Comparison of ENCODE assay signal across 8 mouse cellular contexts in the genomic region with DNA sequence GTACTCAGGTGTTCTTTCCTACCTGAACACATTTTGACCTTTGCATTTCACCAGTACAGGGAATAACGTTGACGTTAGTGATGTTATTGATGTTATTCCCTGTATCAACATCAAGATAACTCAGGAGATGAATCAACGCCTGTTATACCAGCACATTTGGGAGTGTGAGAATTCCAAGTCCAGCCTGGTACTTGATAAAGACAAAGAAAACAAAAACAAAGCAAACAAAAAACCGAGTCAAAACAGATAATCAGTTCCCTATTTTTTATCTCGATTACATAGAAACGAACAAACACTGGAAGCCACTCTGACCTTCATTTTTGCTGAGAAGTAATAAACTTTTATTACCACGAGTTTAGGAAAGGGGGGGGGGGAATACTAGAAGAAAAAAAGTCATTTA. TPM values are rescaled to one million over a fixed set of nuclear protein-coding genes. Genes with fewer than 3 reads are reported as not detected.
DNase-seq lines count a peak whose midpoint lies in the region; ATAC-seq and TF ChIP-seq lines count a peak whose summit lies in the region.

No protein-coding gene starts in this region.

- H3K27me3 ChIP-seq in liver, adult 2 months (ENCODE audit: control insufficient read depth, insufficient read depth, low read length) = no peaks in the 10 kb centered on the region
- H3K27me3 ChIP-seq in embryonic facial prominence, embryonic 13.5 days = no peaks in the 10 kb centered on the region
- H3K27me3 ChIP-seq in intestine, embryonic 16.5 days (replicated peaks; ENCODE audit: control insufficient read depth, insufficient read depth, low read length) = no peaks in the 10 kb centered on the region
- no peaks in the 10 kb centered on the region for H3K27me3 ChIP-seq in neural tube, embryonic 12.5 days (replicated peaks)
- no peaks in the 10 kb centered on the region for H3K27me3 ChIP-seq in thymus, adult 2 months (ENCODE audit: control insufficient read depth, insufficient read depth, low read length)

- no peak overlapping the region; the same call in 1 of the 2 replicates for H3K27ac ChIP-seq in liver, adult 2 months (replicated peaks; ENCODE audit: insufficient read depth, low read depth, low read length)
- no peak overlapping the region; the same call in 1 of the 2 replicates for H3K27ac ChIP-seq in embryonic facial prominence, embryonic 13.5 days
- peak overlapping the region; percentile 95 for H3K27ac ChIP-seq in intestine, embryonic 16.5 days (ENCODE audit: low read length)
- H3K27ac ChIP-seq in neural tube, embryonic 12.5 days = no peak overlapping the region
- no peak overlapping the region for H3K27ac ChIP-seq in thymus, adult 2 months (ENCODE audit: control insufficient read depth, insufficient read depth, low read length)

- H3K4me3 ChIP-seq in liver, adult 2 months (ENCODE audit: insufficient read depth, low read depth, low read length) = peak overlapping the region; percentile 96; the same call in 1 of the 2 replicates
- H3K4me3 ChIP-seq in embryonic facial prominence, embryonic 13.5 days = peak overlapping the region; percentile 77
- H3K4me3 ChIP-seq in intestine, embryonic 16.5 days (ENCODE audit: low read length) = peak overlapping the region; percentile 82
- peak overlapping the region; percentile 79 for H3K4me3 ChIP-seq in neural tube, embryonic 12.5 days
- H3K4me3 ChIP-seq in thymus, adult 2 months (ENCODE audit: control insufficient read depth, insufficient read depth, low read length) = no peak overlapping the region

- H3K4me2 ChIP-seq in embryonic facial prominence, embryonic 13.5 days = peak overlapping the region; percentile 78
- H3K4me2 ChIP-seq in intestine, embryonic 16.5 days (ENCODE audit: low read depth, low read length) = peak overlapping the region; percentile 78
- peak overlapping the region; percentile 76 for H3K4me2 ChIP-seq in neural tube, embryonic 12.5 days (replicated peaks)

- peaks cover 2% of the 10 kb centered on the region; the same call in 1 of the 2 replicates for H3K36me3 ChIP-seq in liver, adult 2 months (ENCODE audit: control insufficient read depth, insufficient read depth, low read length)
- peaks cover 4% of the 10 kb centered on the region; the same call in 1 of the 2 replicates for H3K36me3 ChIP-seq in embryonic facial prominence, embryonic 13.5 days
- H3K36me3 ChIP-seq in intestine, embryonic 16.5 days (ENCODE audit: control insufficient read depth, insufficient read depth, low read length) = no peaks in the 10 kb centered on the region
- H3K36me3 ChIP-seq in neural tube, embryonic 12.5 days = no peaks in the 10 kb centered on the region
- H3K36me3 ChIP-seq in thymus, adult 2 months (ENCODE audit: control insufficient read depth, insufficient read depth, low read length) = peaks cover 1% of the 10 kb centered on the region; the same call in 1 of the 2 replicates

- no peak for TF ChIP-seq POLR2A in liver, adult 2 months (IDR thresholded peaks at IDR 0.05; ENCODE audit: extremely low read depth, insufficient read depth, low read length)
- no peak for TF ChIP-seq POLR2A in thymus, adult 2 months (IDR thresholded peaks at IDR 0.05; ENCODE audit: control insufficient read depth, extremely low read depth, insufficient read depth, low read length, poor library complexity)

- H3K79me2 ChIP-seq in liver, adult 2 months (ENCODE audit: control insufficient read depth, insufficient read depth, low read length) = no peaks in the 10 kb centered on the region; the same call in 1 of the 2 replicates

- WGBS in liver, adult 2 months = 4% methylated on average over 7 of the region's 7 CpGs
- WGBS in embryonic facial prominence, embryonic 13.5 days = 58% methylated on average over 7 of the region's 7 CpGs
- 33% methylated on average over 7 of the region's 7 CpGs for WGBS in intestine, embryonic 16.5 days
- WGBS in neural tube, embryonic 12.5 days = 64% methylated on average over 7 of the region's 7 CpGs
- 47% methylated on average over 7 of the region's 7 CpGs for WGBS in thymus, adult 2 months

- ATAC-seq in embryonic facial prominence, embryonic 13.5 days (ENCODE audit: insufficient number of reproducible peaks, insufficient read depth, low FRiP score, low TSS enrichment, low read depth) = no peak
- no peak for ATAC-seq in intestine, embryonic 16.5 days
- ATAC-seq in neural tube, embryonic 12.5 days (ENCODE audit: low FRiP score, low read depth) = no peak
- no peak for ATAC-seq in megakaryocyte progenitor cell, adult 5-6 weeks (replicated peaks; ENCODE audit: poor library complexity)

- peak; percentile 51 for DNase-seq in liver, adult 2 months (ENCODE audit: extremely low read depth, low read depth, low spot score)
- DNase-seq in liver = no peak
- DNase-seq in urinary bladder, postnatal 10 days (ENCODE audit: low spot score) = no peak
- no peak for DNase-seq in thymus, adult 2 months

- no peak overlapping the region for H3K9ac ChIP-seq in liver, adult 2 months (ENCODE audit: low read depth, low read length)
- peak overlapping the region; percentile 87 for H3K9ac ChIP-seq in embryonic facial prominence, embryonic 13.5 days
- peak overlapping the region; percentile 91 for H3K9ac ChIP-seq in intestine, embryonic 16.5 days (ENCODE audit: low read depth, low read length)
- peak overlapping the region; percentile 84; the same call in 1 of the 2 replicates for H3K9ac ChIP-seq in neural tube, embryonic 12.5 days

- no peak for TF ChIP-seq CTCF in liver, adult 2 months (IDR thresholded peaks at IDR 0.05; ENCODE audit: low read depth, low read length)
- no peak for TF ChIP-seq CTCF in thymus, adult 2 months (IDR thresholded peaks at IDR 0.05; ENCODE audit: borderline replicate concordance, control insufficient read depth, extremely low read depth, insufficient read depth, low read length, poor library complexity)

- H3K4me1 ChIP-seq in liver, adult 2 months (ENCODE audit: control insufficient read depth, insufficient read depth, low read length) = no peaks in the 10 kb centered on the region
- no peaks in the 10 kb centered on the region for H3K4me1 ChIP-seq in embryonic facial prominence, embryonic 13.5 days
- H3K4me1 ChIP-seq in intestine, embryonic 16.5 days (ENCODE audit: control insufficient read depth, insufficient read depth, low read length) = no peaks in the 10 kb centered on the region
- no peaks in the 10 kb centered on the region for H3K4me1 ChIP-seq in neural tube, embryonic 12.5 days
- no peaks in the 10 kb centered on the region for H3K4me1 ChIP-seq in thymus, adult 2 months (replicated peaks; ENCODE audit: control insufficient read depth, insufficient read depth, low read length)

- H3K9me3 ChIP-seq in embryonic facial prominence, embryonic 13.5 days = no peaks in the 10 kb centered on the region
- no peaks in the 10 kb centered on the region for H3K9me3 ChIP-seq in intestine, embryonic 16.5 days (ENCODE audit: control insufficient read depth, low read length)
- no peaks in the 10 kb centered on the region for H3K9me3 ChIP-seq in neural tube, embryonic 12.5 days

RNA-seq across cellular contexts. Expression of gene Ubxn2a, which starts 1.0 kb away (rescaled TPM):
- total RNA-seq in liver, adult 2 months (2014; rRNA removed) = 15.6 and 18.7 TPM in 2 replicates
- 3.2 and 3.4 TPM in 2 replicates for polyA plus RNA-seq in liver, adult 2 months (2012; rRNA removed)
- 22.0 and 28.6 TPM in 2 replicates for polyA plus RNA-seq in embryonic facial prominence, embryonic 13.5 days (2015; fragmentation: Nextera tagmentation; extraction: Ambion mirVana)
- 31.0 and 32.8 TPM in 2 replicates for polyA plus RNA-seq in intestine, embryonic 16.5 days (2015; fragmentation: Nextera tagmentation; extraction: Ambion mirVana)
- 33.5 and 35.4 TPM in 2 replicates for polyA plus RNA-seq in neural tube, embryonic 12.5 days (2016; fragmentation: Nextera tagmentation; extraction: Ambion mirVana)
- polyA plus RNA-seq in thymus, adult 2 months (2012; rRNA removed) = 3.3 and 5.9 TPM in 2 replicates
- 18.3 and 20.9 TPM in 2 replicates for total RNA-seq in megakaryocyte progenitor cell, adult 5-6 weeks (2015)
- 42.5 and 43.5 TPM in 2 replicates for total RNA-seq in megakaryocyte progenitor cell, adult 5-6 weeks (2017)

RNA-seq across cellular contexts. Expression of gene Atad2b, which starts 10.7 kb away (rescaled TPM):
- 12.5 and 13.6 TPM in 2 replicates for total RNA-seq in liver, adult 2 months (2014; rRNA removed)
- 5.3 and 7.2 TPM in 2 replicates for polyA plus RNA-seq in liver, adult 2 months (2012; rRNA removed)
- polyA plus RNA-seq in embryonic facial prominence, embryonic 13.5 days (2015; fragmentation: Nextera tagmentation; extraction: Ambion mirVana) = 14.9 and 16.6 TPM in 2 replicates
- 4.4 and 5.2 TPM in 2 replicates for polyA plus RNA-seq in intestine, embryonic 16.5 days (2015; fragmentation: Nextera tagmentation; extraction: Ambion mirVana)
- 23.6 and 25.9 TPM in 2 replicates for polyA plus RNA-seq in neural tube, embryonic 12.5 days (2016; fragmentation: Nextera tagmentation; extraction: Ambion mirVana)
- polyA plus RNA-seq in thymus, adult 2 months (2012; rRNA removed) = 25.5 and 50.2 TPM in 2 replicates
- total RNA-seq in megakaryocyte progenitor cell, adult 5-6 weeks (2015) = 54.1 and 65.0 TPM in 2 replicates
- 33.5 and 40.0 TPM in 2 replicates for total RNA-seq in megakaryocyte progenitor cell, adult 5-6 weeks (2017)

RNA-seq across cellular contexts. Expression of gene Mfsd2b, which starts 32.3 kb away (rescaled TPM):
- 0.13 and 0.18 TPM in 2 replicates for total RNA-seq in liver, adult 2 months (2014; rRNA removed)
- 0.17 and 0.39 TPM in 2 replicates for polyA plus RNA-seq in liver, adult 2 months (2012; rRNA removed)
- 1.8 and 2.7 TPM in 2 replicates for polyA plus RNA-seq in embryonic facial prominence, embryonic 13.5 days (2015; fragmentation: Nextera tagmentation; extraction: Ambion mirVana)
- 1.3 and 1.7 TPM in 2 replicates for polyA plus RNA-seq in intestine, embryonic 16.5 days (2015; fragmentation: Nextera tagmentation; extraction: Ambion mirVana)
- 3.5 and 4.5 TPM in 2 replicates for polyA plus RNA-seq in neural tube, embryonic 12.5 days (2016; fragmentation: Nextera tagmentation; extraction: Ambion mirVana)
- 2.3 and 2.7 TPM in 2 replicates for polyA plus RNA-seq in thymus, adult 2 months (2012; rRNA removed)
- total RNA-seq in megakaryocyte progenitor cell, adult 5-6 weeks (2015) = 10.6 and 20.0 TPM in 2 replicates
- 6.2 and 14.6 TPM in 2 replicates for total RNA-seq in megakaryocyte progenitor cell, adult 5-6 weeks (2017)
